Mouse (Mus musculus): Measurements from ENCODE around the gene Rasgrp2.

- TF ChIP-seq POLR2A (IDR thresholded peaks at IDR 0.05; ENCODE audit: borderline replicate concordance, extremely low read depth, insufficient read depth, insufficient read length, poor library complexity, severe bottlenecking): no peak
- peak; percentile 82 for TF ChIP-seq CTCF (IDR thresholded peaks at IDR 0.05; ENCODE audit: borderline replicate concordance, extremely low read depth, insufficient read depth, insufficient read length)
Observed at GRCm38 (mm10) chr19:6452030-6452494, 52.9 kb downstream of the Rasgrp2 start.

All from brain, embryonic 14.5 days (tissue).